Comparison of ENCODE assay signal across 16 mouse cellular contexts in the genomic region with DNA sequence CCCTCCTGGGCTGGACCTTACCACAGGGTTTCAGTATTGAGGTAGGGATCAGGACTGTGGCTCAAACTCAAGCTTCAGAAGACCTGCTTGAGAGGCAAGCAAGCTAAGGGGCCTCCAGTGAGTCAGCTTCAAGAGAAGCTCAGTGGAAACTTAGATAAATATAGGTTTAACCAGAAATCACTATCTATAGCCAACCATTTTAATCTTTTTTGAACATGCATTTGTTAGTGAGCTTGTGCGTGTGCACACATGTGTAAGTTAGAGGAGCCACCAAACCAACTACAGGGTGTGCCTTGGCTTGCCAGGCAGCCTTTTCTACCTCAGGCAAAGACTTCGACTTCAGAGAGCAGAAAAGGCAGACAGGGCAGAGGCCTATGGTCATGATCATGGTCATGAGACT.
"Had no signal": no experiment of that assay in that cellular context is flagged by ENCODE, and none has a peak within 500 bp of the region (broad histone marks: within the 10 kb centered on the region; RNA-seq: fewer than 3 reads in every experiment).

No protein-coding gene starts in this region.

- H3K36me3 ChIP-seq: intestine, embryonic 15.5 days; limb, embryonic 10.5 days; limb, embryonic 13.5 days had no signal

- H3K4me3 ChIP-seq: intestine, embryonic 15.5 days; limb, embryonic 10.5 days; limb, embryonic 13.5 days; megakaryocyte, embryonic 14.5 days had no signal

- ATAC-seq: intestine, embryonic 15.5 days; lung, postnatal 0 days had no signal

- H3K9ac ChIP-seq: intestine, embryonic 15.5 days; limb, embryonic 13.5 days; lung, embryonic 14.5 days had no signal

- H3K27ac ChIP-seq: intestine, embryonic 15.5 days; limb, embryonic 10.5 days; limb, embryonic 13.5 days; macrophage; stomach, postnatal 0 days had no signal

- H3K4me1 ChIP-seq: intestine, embryonic 15.5 days; limb, embryonic 10.5 days; limb, embryonic 13.5 days; megakaryocyte, embryonic 14.5 days had no signal

- DNase-seq: kidney, adult 18-20 months; kidney, adult 9 months; kidney, postnatal 14 days; kidney, postnatal 4 days; lung, embryonic 14.5 days; midbrain, embryonic 14.5 days; thymus, adult 2 months; thymus, postnatal 25 days had no signal

- H3K4me2 ChIP-seq: intestine, embryonic 15.5 days; limb, embryonic 13.5 days; lung, embryonic 14.5 days; midbrain, embryonic 11.5 days had no signal

- H3K9me3 ChIP-seq: intestine, embryonic 15.5 days; limb, embryonic 10.5 days had no signal

- H3K27me3 ChIP-seq: intestine, embryonic 15.5 days; limb, embryonic 13.5 days; megakaryocyte, embryonic 14.5 days had no signal
